Mouse (Mus musculus): Measurements from ENCODE around the gene Kcnj4. TPM values are rescaled to one million over a fixed set of nuclear protein-coding genes. Genes with fewer than 3 reads are reported as not detected.

The Kcnj4 gene
- polyA plus RNA-seq (2015; fragmentation: Nextera tagmentation; extraction: Ambion mirVana): not detected in 2 replicates

DNA sequence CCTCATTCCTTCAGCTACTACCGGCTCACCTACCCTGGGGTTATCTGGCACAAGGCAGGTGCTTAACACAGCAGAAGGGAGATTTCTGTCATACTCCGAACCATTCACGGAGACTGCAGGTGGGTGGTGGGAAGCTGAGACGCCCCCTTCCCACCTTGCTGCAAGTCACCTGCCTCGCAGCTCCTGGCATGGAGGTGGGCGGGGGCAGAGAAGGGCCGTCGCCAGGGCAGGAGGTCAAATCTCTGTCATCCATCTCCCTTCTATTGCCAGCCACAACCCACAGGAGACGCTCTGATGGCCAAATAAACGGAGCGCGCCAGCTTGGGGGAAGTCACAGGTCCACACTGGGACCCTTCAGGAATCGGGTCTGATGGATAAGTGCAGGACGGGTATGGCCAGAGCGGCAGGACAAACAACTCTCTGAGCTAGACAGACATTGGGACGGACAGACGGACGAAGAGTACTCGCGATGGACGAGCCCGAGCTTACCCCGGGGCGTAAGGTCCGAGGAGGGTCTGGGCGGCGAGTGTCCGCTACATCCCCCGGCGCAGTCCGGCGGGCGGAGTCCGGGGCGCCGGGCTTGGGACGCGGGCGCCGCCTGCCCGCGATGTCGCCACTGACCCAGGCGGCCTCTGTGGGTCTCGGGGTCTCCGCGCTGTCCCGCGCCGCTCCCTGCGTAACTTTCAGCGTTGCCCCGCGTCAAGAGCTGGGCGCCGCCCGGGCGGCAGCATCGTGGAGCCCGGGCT lies at the start of gene Kcnj4:
Kcnj4 (minus strand) TSS at position 535 of the 746 bp plus-strand sequence.
- H3K9me3 ChIP-seq (replicated peaks): no peaks in the 10 kb centered on the region
- no peak within 1 kb of the TSS for H3K27ac ChIP-seq (replicated peaks)
- H3K4me3 ChIP-seq (replicated peaks): peak within 1 kb of the TSS; percentile 49
- H3K9ac ChIP-seq: no peak within 1 kb of the TSS
- 2% methylated on average over 60 of the region's 60 CpGs for WGBS (ENCODE audit: insufficient replicate concordance)
- no peaks in the 10 kb centered on the region for H3K36me3 ChIP-seq (replicated peaks)
- H3K27me3 ChIP-seq: peaks cover 99% of the 10 kb centered on the region
- ATAC-seq (ENCODE audit: insufficient read depth): no peak
- H3K4me1 ChIP-seq (replicated peaks): peaks cover 11% of the 10 kb centered on the region; the same call in 1 of the 2 replicates
- H3K4me2 ChIP-seq: peak within 1 kb of the TSS; percentile 72

DNA sequence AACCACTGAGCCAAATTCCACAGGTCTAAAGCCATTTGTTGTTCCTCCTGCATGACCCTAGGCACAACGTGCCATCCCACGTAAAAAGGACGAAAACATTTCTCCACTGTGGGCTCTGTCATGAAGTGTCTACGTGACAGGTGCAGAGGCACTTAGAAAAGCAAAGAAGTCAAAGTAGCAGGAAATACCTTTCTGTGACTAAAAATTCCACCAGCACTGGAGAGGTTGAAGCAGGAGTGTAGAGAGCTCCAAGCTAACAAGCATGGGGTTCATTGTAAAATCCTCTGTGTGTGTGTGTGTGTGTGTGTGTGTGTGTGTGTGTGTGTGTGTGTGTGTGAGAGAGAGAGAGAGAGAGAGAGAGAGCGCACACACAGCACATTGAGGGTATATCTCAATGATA lies 47.5 kb upstream of the Kcnj4 start:
- peaks cover 42% of the 10 kb centered on the region for H3K27me3 ChIP-seq
- H3K9me3 ChIP-seq (replicated peaks): no peaks in the 10 kb centered on the region
- H3K4me2 ChIP-seq: no peak overlapping the region
- H3K9ac ChIP-seq: no peak overlapping the region
- no peak for ATAC-seq (ENCODE audit: insufficient read depth)
- no peak overlapping the region for H3K4me3 ChIP-seq (replicated peaks)
- WGBS (ENCODE audit: insufficient replicate concordance): 67% methylated on average over 5 of the region's 5 CpGs
- no peaks in the 10 kb centered on the region for H3K36me3 ChIP-seq (replicated peaks)
- H3K4me1 ChIP-seq (replicated peaks): no peaks in the 10 kb centered on the region
- H3K27ac ChIP-seq (replicated peaks): no peak overlapping the region

DNA sequence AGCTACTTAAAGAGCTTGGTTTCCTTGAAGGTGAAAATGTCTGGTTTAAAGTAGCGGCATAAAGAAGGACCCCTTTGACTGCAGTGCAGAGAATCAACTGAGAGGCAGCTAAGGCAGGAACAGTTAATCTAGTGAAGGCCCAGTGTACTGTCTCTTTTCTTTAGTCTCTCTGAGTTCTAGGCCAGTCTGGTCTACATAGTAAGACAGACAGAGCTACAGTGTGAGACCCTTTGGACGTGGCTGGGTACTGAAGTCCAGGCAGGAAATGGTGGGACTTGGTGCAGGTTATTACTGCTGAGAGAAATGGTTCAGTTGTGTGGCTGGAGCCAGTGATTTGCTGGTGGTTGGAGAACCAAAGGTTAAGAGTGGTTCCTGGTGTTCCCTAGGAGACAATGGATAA lies 43.2 kb upstream of the Kcnj4 start:
- H3K27ac ChIP-seq (replicated peaks): no peak overlapping the region
- ATAC-seq (ENCODE audit: insufficient read depth): no peak
- H3K4me3 ChIP-seq (replicated peaks): no peak overlapping the region
- WGBS (ENCODE audit: insufficient replicate concordance): 82% methylated on average over 2 of the region's 2 CpGs
- no peak overlapping the region for H3K4me2 ChIP-seq
- peaks cover 14% of the 10 kb centered on the region for H3K36me3 ChIP-seq (replicated peaks)
- H3K9me3 ChIP-seq (replicated peaks): no peaks in the 10 kb centered on the region
- H3K27me3 ChIP-seq: peaks cover 31% of the 10 kb centered on the region
- no peak overlapping the region for H3K9ac ChIP-seq
- peaks cover 24% of the 10 kb centered on the region for H3K4me1 ChIP-seq (replicated peaks)

GRCm38 (mm10) chr15:79547289-79547820 lies 42.3 kb upstream of the Kcnj4 start:
- Histone ChIP-seq H3K36me3 (replicated peaks) (peaks cover 22% of the 10 kb centered on the region), H3K9me3 (replicated peaks) (no peaks in the 10 kb centered on the region), H3K4me1 (replicated peaks) (peaks cover 28% of the 10 kb centered on the region), H3K27me3 (peaks cover 27% of the 10 kb centered on the region), H3K9ac (peak overlapping the region; percentile 97; the same call in 1 of the 2 replicates), H3K4me3 (replicated peaks) (peak overlapping the region; percentile 95), H3K27ac (replicated peaks) (peak overlapping the region; percentile 98), H3K4me2 (peak overlapping the region; percentile 78)
- WGBS (ENCODE audit: insufficient replicate concordance): 79% methylated on average over 17 of the region's 17 CpGs
- no peak for ATAC-seq (ENCODE audit: insufficient read depth)

DNA sequence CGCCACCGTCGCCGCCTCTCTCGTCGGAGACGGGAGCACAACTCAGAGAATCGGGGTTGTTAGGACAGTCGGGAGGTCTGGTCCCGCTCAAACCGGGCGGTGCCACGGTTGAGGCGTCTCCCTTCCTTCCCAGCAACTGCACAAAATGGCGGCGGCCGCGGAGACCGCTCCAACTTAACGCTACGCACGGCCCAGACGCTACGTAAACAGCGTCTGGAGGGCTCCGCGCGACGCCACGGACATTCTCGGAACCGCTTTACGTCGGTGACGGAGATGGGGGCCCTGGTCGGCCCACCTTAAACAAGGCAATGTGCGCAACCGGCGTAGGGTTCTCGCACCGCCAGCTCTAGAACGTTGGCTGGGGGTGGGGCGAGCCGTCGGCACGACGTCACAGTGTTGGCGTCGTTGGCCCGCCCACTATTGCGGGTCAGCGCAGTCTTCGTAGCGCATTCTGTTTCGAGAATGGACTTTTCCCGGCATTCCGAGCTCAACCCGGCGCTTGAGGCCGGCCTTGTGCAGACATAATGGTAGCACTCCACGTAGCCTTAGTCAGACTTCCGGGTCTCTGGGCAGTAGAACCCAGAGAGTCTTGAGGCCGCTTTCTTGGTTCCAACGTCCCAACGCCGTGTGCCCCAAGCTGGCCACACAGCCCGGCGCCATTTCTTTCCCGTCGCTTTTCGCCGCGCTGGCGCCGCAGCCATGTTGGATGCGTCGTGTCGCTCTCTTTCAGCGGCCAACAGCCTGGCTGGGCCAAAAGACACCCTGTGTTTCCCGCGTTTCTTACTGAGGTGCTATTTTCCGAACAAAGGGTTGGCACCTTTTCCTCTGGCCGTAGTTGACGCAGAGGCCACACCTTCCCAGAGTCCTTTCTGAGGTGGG lies 41.6 kb upstream of the Kcnj4 start, which contains the start of gene Ddx17:
Ddx17 (minus strand) TSS at position 332 of the 879 bp plus-strand sequence.
- no peaks in the 10 kb centered on the region for H3K9me3 ChIP-seq (replicated peaks)

GRCm38 (mm10) chr15:79545921-79546399 lies 40.9 kb upstream of the Kcnj4 start:
- Histone ChIP-seq H3K27ac (replicated peaks) (peak overlapping the region; percentile 98), H3K36me3 (replicated peaks) (peaks cover 36% of the 10 kb centered on the region), H3K4me3 (replicated peaks) (peak overlapping the region; percentile 95), H3K4me2 (peak overlapping the region; percentile 78), H3K9me3 (replicated peaks) (no peaks in the 10 kb centered on the region), H3K4me1 (replicated peaks) (peaks cover 28% of the 10 kb centered on the region), H3K27me3 (peaks cover 17% of the 10 kb centered on the region), H3K9ac (peak overlapping the region; percentile 97)
- ATAC-seq (ENCODE audit: insufficient read depth): peak; percentile 74
- under 1% methylated on average over 52 of the region's 52 CpGs for WGBS (ENCODE audit: insufficient replicate concordance)

More for the DNA sequence above, 41.6 kb upstream of the Kcnj4 start, which contains the start of gene Ddx17:
- Histone ChIP-seq H3K9ac (peak within 1 kb of the TSS; percentile 97), H3K27me3 (peaks cover 22% of the 10 kb centered on the region), H3K36me3 (replicated peaks) (peaks cover 29% of the 10 kb centered on the region), H3K4me2 (peak within 1 kb of the TSS; percentile 78), H3K4me1 (replicated peaks) (peaks cover 28% of the 10 kb centered on the region), H3K4me3 (replicated peaks) (peak within 1 kb of the TSS; percentile 95), H3K27ac (replicated peaks) (peak within 1 kb of the TSS; percentile 98)
- ATAC-seq (ENCODE audit: insufficient read depth): peak; percentile 91
- whole genome bisulfite sequencing (ENCODE audit: insufficient replicate concordance): 3% methylated on average over 84 of the region's 84 CpGs

DNA sequence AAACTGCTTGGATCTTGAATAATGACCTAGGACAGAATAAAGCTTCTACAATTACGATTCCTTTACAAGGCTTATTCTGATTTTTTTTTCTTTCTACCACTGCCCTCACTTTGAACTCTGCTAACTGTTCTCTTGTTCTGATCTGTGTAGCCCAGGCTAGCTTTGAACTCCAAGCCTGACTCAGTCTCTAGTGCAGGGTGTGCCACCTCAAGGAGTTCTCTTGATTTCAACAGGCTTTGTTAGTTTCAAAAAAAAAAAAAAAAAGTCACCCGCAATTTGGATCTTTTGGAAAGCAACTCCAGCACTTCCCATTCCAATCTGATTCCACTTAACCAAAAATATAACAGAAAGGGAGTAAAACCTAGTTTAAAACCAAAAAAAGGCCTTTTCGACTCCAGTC lies 40.5 kb upstream of the Kcnj4 start:
- no peak for ATAC-seq (ENCODE audit: insufficient read depth)
- H3K9me3 ChIP-seq (replicated peaks): no peaks in the 10 kb centered on the region
- WGBS (ENCODE audit: insufficient replicate concordance): 4% methylated on average over 3 of the region's 3 CpGs

GRCm38 (mm10) chr15:79543968-79544367 lies 38.9 kb upstream of the Kcnj4 start:
- no peak overlapping the region for H3K27ac ChIP-seq (replicated peaks)
- H3K9ac ChIP-seq: no peak overlapping the region
- peaks cover 56% of the 10 kb centered on the region for H3K36me3 ChIP-seq (replicated peaks)
- 84% methylated on average over 3 of the region's 3 CpGs for WGBS (ENCODE audit: insufficient replicate concordance)
- H3K9me3 ChIP-seq (replicated peaks): no peaks in the 10 kb centered on the region
- peaks cover 32% of the 10 kb centered on the region for H3K4me1 ChIP-seq (replicated peaks)
- peak overlapping the region; percentile 95; the same call in 1 of the 2 replicates for H3K4me3 ChIP-seq (replicated peaks)
- 0 out of 2 replicates have a peak, but pooled peaks cover 2% of the 10 kb centered on the region for H3K27me3 ChIP-seq
- ATAC-seq (ENCODE audit: insufficient read depth): no peak
- H3K4me2 ChIP-seq: peak overlapping the region; percentile 78

More for the DNA sequence above, 40.5 kb upstream of the Kcnj4 start:
- peak overlapping the region; percentile 95 for H3K4me3 ChIP-seq (replicated peaks)
- H3K9ac ChIP-seq: peak overlapping the region; percentile 97
- H3K36me3 ChIP-seq (replicated peaks): peaks cover 41% of the 10 kb centered on the region
- peak overlapping the region; percentile 98 for H3K27ac ChIP-seq (replicated peaks)
- H3K27me3 ChIP-seq: peaks cover 13% of the 10 kb centered on the region
- H3K4me1 ChIP-seq (replicated peaks): peaks cover 30% of the 10 kb centered on the region
- H3K4me2 ChIP-seq: peak overlapping the region; percentile 78

DNA sequence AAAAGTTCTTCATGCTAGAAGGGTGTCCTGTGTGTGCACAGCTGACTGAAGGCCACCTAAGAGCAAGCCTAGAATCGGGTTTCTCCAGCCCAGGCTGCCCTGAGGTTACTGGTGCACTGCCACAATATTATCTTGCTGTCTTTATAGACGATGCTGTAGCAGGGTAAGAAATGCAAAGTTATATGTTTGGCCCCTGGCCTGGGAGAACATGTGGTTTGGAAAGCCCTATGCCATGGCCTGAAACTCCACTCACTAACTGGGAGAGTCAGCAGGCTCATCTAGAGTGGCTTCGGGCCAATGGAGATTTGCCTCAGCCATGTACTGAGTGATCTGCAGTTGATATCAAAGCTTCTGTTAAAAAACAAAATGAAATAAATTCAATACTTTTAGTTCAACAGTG lies 28.8 kb upstream of the Kcnj4 start:
- no peak for ATAC-seq (ENCODE audit: insufficient read depth)
- Histone ChIP-seq H3K27ac (replicated peaks) (no peak overlapping the region), H3K4me2 (no peak overlapping the region), H3K27me3 (no peaks in the 10 kb centered on the region), H3K4me1 (replicated peaks) (peaks cover 4% of the 10 kb centered on the region; the same call in 1 of the 2 replicates), H3K36me3 (replicated peaks) (peaks cover 100% of the 10 kb centered on the region), H3K9ac (no peak overlapping the region), H3K9me3 (replicated peaks) (no peaks in the 10 kb centered on the region), H3K4me3 (replicated peaks) (no peak overlapping the region)
- 87% methylated on average over 3 of the region's 3 CpGs for WGBS (ENCODE audit: insufficient replicate concordance)

- H3K9ac ChIP-seq: no peak overlapping the region
- no peaks in the 10 kb centered on the region for H3K9me3 ChIP-seq (replicated peaks)
- H3K4me1 ChIP-seq (replicated peaks): peaks cover 9% of the 10 kb centered on the region; the same call in 1 of the 2 replicates
- no peak overlapping the region for H3K4me2 ChIP-seq
- no peaks in the 10 kb centered on the region for H3K27me3 ChIP-seq
- 80% methylated on average over 7 of the region's 7 CpGs for WGBS (ENCODE audit: insufficient replicate concordance)
- peaks cover 84% of the 10 kb centered on the region for H3K36me3 ChIP-seq (replicated peaks)
- no peak overlapping the region for H3K4me3 ChIP-seq (replicated peaks)
- no peak overlapping the region for H3K27ac ChIP-seq (replicated peaks)
- ATAC-seq (ENCODE audit: insufficient read depth): 0 out of 2 replicates have a peak, but pooled peaks have one; percentile 12
These were observed 24.9 kb upstream of the Kcnj4 start for GRCm38 (mm10) chr15:79529935-79530334.

All from liver, embryonic 15.5 days (tissue).